Mouse (Mus musculus): Measurements from ENCODE around the gene AA467197.
A peak's percentile ranks its signal among the peaks of the same experiment; 100 is the strongest.

Gene AA467197

DNA sequence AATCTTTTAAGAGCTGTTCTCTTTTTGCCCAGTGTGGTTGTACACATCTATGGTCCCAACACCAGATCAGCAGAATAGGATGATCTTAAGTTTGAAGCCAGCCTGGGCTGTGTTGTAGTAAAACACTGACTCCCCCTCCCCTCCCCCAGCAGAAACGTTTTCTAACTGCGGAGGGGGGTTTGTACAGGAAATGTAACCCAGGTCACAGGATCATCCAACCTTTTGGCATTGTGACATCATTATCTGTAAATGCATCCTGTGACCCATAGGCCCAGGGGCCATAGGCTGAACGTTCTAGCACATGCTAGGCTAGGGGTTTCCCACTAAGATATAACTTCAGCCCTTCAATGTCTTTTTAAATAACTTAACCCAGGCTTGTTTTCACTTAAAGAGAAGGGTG, at the start of gene AA467197:
TSS of gene AA467197 (plus strand) at position 301 of the 400 bp plus-strand sequence.
- DNase-seq = no peak

DNA sequence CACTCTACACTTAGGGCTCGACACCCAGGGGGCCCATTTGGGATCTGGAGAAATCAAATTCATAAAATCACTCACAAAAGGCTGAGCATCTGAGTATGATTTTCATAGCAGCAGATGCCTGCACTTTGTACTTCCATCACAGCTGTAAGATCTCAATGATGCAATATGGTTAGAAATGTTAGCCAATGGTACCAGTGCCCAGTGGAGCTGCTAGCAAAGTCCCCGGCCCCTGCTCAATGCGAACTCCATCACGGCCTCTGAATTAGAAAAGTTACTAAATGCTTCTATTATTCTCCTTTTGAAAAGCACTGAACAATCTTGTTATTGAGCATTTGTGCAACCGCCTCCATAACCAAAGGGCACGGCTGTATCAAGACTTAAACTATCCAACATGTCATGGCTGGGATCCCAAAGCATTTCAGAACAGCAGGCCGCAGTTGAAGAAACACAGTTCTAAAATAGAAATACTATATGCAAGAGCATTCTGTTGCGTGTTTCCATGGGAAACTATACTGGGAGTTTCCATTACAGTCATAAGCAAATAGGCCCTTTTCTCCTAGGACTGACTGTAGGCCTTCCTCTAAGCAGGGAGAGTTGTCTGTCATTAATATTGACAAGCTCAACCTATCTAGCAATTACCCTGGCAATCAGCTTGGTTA, 48.8 kb upstream of the AA467197 start:
- no peak for DNase-seq

DNA sequence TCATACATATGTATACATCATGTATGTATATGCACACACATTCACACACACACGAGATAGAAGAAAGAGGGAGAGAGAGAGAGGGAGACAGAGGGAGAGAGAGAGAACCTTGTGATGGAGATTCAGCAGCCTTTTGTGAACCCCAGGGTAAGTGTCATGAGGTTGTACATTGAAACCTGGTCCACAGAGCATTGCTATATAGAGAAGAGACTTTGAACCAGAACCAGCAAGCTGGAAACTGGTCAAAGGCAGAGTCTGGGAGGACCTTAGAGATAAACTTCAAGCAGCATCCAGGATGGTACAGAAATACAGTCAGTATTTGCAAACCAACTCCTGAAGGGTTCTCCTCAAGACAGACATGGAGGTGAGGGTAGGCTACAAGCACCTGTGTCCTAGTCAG, 46.4 kb upstream of the AA467197 start:
- DNase-seq = no peak

DNA sequence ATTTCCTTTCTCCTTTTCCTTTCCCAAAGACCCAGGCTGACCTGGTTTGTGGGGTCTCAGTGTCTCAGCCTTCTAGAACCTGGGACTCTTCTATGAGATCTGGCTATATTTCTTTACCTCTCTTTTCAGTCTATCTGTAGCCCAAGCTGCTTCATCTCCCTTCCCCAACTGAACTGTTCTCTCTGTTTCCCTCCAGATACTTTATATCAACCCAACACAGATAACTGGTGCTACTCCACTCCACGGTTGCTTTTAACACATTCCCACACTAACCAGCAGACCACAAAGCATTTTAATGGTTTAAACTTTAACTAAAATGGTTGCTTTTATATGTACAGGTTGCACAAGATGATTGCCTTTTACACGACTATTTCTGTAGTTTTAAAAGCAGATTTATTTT, 45.6 kb upstream of the AA467197 start:
- DNase-seq = no peak

DNA sequence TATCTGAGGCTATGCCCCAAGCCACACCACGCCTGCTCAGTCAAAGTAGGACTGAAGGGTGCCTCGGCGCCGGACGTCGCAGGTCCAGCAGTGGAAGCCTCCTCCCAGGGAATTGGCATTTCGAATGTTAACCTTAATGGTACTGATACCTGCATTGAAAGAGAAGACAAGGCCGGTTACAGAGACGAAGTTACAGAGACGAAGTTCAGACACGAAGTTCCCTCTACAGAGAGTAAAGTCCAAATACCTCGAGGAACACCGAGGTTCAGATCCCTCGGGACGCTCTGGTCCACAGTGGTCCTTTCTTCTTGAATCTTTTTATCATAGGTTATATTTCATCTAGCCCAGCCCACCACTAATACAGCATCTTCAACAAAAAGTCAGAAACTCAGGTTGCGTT, 41.3 kb upstream of the AA467197 start:
- no peak for DNase-seq

DNA sequence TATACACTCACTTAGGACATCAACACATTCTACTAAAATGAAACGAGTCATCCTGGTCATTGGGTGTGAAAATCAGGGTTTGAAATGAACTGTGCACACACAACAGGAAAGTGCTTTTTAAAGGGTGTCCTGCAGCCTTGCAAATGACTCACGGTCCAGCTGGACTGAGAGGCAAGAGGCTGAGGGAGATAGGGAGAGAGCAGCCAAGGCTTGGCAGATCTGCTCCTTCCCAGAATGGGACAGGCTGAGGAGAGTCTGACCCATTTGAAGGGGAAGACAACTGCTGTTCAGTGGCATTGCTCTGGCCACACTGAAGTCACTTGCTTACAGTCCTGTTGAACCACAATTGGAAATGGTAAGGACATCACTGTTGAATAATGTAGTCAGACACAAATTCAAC, 37.0 kb upstream of the AA467197 start:
- no peak for DNase-seq

DNA sequence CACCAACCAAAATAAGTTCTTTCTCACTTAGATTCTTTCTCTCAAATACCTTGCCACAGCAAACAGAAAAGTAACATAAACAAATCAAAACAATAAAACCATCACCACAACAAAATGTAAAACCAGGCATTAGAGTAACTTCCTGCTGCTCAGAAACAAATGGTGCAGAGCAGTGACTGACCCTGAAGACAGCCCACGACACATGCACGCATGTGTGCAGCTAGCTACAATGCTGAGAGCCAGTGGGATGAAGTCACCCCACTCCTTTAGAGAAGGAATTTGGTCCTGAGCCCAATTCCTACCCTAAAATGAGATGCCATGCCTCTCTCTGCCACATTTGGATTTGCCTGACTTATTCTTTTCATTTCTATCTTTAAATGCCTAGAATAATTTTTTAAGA, 35.4 kb upstream of the AA467197 start:
- no peak for DNase-seq

DNA sequence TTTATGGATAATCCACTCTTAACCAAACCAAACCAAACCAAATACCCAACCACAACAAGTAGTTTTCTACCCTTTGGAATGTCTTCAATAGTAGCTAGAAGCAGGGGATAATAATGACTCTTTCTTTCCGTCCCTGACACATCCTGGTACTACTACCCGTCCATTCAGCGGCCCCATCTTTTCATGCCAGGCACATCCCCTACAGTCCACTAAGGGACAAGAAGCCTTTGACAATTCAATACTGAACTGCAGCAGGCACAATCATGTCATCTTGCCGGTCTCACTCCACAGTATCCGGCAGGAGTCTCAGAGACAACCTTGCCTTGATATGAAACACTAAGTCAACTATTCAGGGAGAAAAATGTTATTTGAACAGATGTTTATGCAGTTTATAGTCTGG, 31.0 kb upstream of the AA467197 start:
- DNase-seq = no peak

DNA sequence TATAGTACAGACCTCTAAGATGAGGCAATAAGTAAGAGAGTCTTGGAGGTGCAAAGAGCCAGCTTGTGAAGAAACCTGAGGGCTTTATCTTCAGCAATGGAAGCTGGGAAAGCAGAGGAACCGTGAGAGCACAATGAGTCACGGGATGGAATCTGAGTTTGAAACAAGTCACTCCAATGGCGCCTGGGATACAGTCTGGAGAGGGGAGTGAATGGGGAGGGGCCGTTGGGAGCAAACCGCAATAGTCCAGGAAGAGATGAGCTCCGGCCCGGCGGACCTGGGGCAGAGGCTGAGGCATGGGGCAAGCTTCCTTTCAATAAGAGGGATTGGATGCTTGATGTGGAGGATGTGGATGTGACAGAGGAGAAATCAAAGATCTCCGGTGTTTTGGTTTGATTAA, 28.0 kb upstream of the AA467197 start:
- DNase-seq = no peak

DNA sequence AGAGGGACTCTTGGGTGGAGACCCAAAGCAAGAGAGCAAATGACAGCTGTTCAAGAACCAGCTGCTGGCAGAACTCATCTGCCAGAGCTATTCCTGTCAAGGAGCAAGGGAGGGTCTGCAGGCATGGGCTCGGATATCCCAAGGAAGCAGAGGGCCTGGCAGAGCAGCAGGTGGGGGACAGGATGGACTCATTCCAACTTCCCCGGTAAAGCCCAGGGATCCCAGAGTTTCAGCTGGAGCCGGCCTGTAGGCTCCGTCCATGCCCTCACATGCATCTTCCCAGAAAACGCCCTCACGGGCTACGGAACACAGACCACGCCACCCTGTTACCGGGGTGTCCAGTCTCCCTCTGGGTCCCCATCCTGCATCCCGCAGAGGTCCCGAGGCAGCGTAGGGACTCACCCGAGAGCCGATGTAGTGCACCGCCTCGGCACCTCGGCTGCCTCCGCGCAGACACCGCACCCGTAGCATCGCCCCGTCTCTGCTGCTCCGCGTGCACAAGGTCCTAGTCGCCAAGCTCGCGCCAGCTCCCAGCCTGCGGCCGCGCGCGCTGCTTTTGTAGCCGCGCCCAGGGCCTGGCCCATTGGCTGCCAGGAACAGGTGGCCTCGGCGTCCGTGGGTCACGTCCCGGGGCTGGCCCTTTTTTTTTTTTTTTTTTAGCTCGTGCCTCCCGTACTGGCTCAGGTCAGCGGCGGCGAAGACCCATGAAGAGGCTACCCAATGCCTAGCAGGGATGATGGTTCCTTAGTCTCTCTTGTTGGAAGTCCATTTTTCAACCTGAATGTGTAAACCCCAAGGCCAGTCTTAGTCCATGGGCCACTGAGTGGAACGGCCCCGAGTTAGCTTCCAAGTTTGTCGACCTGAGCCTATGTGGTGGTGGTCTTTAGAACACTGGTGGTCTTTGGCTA, 25.8 kb upstream of the AA467197 start, which contains the start of gene Gatm:
TSS of gene Gatm (minus strand) at position 558 of the 908 bp plus-strand sequence.
- peak; percentile 22 for DNase-seq

DNA sequence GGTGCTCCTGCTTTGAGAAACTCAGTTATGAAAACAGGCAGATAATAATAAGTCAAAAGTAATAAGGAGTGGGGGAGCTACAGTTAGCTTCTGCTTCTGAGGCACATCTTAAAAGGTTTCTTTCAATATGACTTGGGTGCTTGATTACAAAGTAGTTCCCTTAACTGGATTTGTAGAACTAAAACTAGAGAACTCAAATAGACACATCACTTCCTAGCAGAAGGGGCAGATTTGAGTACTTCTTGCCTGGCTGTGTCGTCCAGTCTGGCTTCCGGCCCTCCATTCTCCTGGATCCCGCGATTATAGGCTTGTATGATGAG, 25.2 kb upstream of the AA467197 start:
- no peak for DNase-seq

DNA sequence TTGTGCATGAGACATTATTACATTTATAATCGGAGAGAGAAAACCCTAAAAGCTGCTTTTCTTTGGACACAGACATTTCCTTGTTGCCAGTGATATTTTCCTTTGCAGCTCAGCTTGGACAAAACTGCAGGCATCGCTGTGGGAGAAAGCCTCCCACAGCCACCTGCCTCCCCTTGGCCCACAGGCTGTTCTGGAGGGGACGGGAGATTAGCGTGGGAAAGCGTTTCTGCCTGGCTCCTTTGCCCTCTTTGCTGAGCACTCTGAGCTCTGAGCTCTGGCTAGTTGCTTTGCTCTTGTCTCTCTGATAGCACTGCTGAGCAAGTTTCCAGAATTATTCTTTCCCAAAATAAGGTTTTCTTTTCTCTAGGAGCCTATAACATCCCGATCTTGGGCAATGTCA, 20.5 kb upstream of the AA467197 start:
- DNase-seq = no peak

DNA sequence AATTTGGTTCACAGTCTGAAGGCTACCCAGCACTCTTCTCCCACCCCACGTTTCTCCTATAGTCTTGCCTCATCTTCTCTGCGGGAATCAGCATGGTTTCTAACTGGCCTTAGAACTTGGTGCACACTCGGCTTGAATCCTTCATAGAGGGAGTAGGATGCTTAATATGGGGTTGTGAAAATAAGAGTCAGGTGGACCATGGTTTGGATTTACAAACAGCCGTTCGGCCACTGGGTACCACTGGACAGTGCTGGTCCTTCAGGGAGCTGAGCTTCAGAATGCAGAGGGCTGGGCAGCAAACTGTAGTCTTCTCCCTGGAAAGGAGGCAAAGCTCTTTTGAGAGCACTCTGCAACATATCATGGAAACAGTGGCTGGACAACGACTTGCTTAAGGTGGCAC, 19.0 kb upstream of the AA467197 start:
- DNase-seq = no peak

DNA sequence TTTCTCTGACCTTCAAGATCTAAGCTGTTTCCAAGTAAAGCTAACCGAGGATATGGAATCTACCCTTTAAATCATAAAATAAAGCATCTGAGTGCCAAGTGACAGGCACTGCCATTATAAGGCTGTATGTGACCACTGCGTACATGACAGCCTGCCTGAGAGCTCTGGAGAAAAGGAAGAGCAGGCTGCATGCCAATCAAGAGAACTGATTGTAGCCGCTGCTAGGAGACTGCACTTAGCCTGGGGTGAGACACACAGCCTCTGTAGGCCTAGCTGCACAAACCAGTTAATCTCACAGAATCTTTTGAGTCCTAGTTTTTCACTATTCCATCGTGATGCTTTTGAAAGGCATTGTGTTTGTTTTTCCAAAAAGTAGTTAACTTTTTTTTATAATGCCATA, 18.1 kb upstream of the AA467197 start:
- no peak for DNase-seq

DNA sequence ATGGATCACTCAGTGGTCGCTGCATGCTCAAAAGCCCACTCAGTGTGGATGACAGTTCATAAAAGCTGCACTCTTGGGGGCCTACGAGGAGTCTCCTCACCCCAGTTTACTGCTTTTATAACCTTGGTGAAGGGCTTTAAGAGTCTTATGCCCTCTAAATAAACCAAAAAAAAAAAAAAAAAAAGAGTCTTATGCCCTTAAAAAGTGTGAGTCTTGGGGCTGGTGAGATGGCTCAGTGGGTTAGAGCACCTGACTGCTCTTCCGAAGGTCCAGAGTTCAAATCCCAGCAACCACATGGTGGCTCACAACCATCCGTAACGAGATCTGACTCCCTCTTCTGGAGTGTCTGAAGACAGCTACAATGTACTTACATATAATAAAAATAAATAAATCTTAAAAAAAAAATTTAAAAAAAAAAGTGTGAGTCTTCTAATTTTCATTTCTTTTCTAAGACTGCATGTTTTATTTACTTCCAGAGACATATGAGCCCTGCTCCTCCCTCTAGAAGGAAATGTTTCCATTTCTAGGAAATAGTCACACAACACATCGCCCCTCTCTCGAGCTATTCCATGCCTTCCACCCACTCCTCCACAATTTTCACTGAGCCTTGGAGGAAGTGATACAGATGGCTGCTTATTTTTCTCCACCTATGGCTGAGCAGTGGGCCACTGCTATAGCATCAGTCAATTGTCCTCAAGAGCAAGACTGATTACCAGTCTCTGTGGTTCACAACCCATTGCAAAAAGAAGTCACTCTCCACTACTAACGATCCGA, 15.3 kb upstream of the AA467197 start:
- no peak for DNase-seq

DNA sequence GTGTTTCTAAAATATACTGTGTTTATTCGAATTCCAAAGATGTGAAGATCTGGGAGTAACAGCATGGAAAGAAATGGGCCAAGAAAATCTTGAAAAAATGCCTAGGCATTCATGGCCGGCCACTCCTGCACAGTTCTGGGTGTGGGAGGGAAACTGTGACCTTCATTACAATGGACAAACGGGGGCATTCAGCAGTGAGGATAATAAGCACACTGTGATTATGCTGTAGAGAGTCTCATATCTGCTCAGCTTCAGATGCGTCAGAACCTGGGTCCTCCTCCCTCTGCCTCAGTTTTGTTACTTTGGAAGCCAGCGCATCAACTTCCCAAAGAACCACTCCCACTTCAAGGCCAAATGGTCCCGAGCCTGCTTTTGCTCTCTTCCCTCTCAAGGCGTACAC, 10.9 kb upstream of the AA467197 start:
- no peak for DNase-seq

DNA sequence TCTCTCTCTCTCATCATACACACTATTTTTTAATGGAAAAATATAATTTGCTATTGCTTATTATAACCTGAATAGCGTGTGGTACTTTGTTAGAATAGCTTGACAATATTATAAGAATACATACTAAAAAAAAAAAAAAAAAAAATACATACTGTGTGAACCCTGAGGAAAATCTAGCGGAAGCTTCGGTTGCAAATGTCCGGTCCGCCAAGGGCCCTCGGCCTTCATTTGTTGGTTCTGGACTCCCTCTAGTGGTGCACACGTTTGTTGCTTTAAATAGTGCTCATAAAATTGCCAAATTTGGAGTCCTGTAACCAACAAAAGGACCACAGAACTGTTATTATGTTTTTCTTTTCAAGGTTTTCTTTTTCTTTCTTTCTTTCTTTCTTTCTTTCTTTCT, 7.8 kb upstream of the AA467197 start:
- DNase-seq = peak; percentile 73

DNA sequence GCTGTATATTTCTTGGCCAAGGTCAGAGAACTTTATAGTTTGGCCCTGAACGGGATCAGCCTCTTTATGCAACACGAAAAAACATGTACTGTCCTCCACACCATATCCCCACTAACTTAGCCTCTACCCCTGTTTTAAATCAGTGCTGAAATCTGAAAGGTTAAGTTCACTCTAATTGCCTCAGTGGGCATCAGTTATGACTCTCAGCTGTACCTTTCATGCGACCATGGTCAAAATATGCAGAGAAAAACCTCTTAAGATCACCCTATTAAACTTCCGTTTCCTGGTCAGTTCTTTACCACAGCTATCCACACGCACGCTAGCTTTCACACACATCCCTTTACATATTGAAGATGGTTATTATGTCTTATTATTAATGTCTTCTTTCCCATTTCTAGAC, 6.9 kb upstream of the AA467197 start:
- no peak for DNase-seq

DNA sequence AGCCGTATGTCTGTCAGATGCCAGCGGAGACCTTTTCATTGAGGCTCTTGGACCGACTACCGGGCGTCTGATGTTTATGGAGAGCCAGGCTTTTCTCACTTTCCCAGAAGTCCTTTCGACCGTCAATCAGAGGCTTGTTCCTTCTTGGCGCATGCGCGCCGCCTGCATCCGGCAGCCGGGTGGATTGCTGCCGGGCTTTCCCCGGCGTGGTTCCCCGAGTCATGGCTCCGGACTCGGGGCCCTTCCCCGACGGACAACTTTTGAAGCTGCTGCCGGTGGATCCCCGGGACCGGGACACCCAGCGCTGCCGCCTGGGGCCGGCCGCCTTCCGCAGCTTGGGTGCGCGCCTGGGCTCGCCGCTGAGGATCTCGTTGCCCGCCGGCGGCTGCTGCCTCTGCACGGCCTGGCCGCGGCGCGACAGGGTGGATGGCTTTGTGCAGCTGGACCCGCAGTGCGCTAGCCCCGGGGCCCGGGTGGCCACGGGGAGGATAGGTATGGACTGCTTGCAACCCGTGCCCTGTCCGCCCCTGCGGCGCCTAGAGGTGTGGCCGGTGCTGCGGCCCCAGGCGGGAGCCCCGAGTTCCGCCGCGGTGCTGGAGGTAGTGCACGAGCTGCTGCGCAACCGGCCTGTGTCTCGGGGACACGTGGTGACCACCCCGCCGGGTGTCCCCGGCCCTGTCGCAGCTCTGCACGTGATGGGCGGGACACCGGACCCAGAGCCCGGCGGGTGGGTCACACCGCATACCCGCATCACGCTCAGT, 6.1 kb upstream of the AA467197 start:
- DNase-seq = peak; percentile 88

DNA sequence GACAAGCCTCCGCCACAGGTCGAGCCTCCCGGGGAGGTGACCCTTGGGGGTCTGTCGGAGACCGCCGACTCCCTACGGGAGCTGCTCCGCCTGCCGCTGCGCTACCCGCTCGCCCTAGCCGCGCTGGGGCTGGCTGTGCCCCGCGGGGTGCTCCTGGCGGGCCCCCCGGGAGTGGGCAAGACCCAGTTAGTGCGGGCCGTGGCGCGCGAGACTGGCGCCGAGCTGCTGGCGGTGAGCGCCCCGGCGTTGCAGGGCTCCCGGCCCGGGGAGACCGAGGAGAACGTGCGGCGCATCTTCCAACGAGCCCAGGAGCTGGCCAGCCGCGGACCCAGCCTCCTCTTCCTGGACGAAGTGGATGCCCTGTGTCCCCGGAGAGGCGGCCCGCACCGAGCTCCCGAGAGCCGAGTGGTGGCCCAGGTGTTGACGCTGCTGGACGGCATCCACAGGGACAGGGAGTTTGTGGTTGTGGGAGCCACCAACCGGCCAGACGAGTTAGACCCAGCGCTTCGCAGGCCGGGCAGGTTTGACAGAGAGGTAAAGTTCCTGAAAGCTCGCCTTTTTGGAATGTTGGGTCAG, 5.5 kb upstream of the AA467197 start:
- peak; percentile 45 for DNase-seq

DNA sequence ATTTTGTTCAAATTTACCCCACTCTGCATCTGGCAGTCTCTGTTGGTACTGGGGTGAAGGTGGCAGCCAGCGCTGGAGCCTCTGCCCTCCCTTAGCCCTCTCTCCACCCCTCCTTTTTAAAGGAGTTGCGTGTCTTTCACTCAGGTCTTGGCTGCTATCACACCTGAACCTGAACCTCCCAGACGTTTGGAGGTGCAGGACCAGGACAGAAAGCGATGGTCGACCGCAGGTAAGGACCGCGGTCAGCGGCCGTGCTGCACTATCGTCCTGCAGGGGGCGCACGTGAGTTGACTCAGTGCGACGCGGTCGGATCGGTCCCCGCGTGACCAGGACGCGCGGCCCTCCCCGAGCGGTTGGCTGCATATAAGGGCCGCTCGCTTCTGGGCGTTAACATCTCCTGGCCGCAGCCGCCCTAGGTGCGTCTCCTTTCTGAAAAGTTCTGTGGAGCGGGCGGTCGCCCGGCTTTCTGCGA, 776 bp downstream of the AA467197 start:
- peak; percentile 81 for DNase-seq

DNA sequence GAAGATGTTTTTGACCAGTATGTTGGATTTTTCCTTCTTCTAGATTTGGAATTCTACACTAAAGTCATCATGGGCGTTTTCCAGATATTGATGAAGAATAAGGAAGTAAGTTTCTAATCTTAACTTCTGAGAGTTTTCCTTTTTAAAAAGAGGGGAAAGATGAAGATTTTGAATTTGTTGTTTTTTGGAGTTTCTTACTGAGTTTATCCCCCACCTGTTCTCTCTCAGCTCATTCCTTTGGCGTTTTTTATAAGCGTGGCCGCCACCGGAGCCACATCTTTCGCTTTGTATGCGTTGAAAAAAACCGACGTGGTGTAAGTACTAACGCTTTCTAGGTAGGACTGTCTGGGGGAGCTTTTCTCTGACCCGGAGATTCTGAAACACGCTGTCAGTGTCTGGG, 1.2 kb downstream of the AA467197 start:
- peak; percentile 20 for DNase-seq

Data from thymus, postnatal 14 days (tissue).